Mouse (Mus musculus): Measurements from ENCODE around the gene Uba52. TPM values are rescaled to one million over a fixed set of nuclear protein-coding genes. Genes with fewer than 3 reads are reported as not detected.

Uba52 gene
- total RNA-seq (2023; ENCODE audit: inconsistent age): 2,371 to 2,974 TPM (median 2,811 TPM) in 4 replicates

GRCm38 (mm10) chr8:70510228-70510915 is at the start of gene Uba52:
Uba52 (minus strand) TSS chr8:70510801.

DNA sequence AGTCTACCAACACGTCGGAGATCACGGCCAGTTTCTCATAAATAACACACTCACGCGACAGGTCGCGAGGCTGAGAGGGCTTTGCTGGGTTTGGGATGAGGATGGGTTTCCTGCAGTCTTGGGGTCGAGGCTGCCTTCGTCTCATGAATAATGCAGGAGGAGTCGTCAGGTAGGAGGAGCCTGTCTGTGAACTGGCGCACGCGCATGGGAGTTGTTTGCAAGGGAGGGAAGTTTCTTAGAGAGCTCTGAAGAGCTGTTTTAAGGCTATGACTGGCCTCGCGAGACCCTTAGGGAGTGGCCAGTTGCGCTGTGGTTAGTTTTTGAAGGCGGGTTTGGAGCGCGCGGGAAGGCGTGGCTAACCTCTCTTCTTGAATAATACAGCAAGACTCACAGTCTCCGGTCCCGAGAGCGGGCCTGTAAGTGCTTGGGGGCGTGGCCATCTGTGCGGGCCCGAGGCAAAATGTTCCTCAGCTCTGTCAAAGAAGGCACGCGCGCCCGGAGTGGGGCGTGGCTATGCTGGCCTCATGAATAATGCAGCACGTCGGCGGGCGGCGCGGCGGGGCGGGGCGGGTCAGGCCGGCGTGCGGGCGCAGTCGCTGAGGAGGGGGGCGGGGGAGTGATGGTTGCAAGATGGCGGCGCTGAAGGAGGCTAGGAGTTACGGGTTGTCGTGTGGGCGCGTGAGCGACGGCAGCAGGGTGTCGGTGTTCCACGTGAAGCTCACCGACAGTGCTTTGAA is 28.6 kb upstream of the Uba52 start, which contains the start of gene Ell:
Gene Ell, plus strand, starts transcription at position 381 of the 737 bp plus-strand sequence.

DNA sequence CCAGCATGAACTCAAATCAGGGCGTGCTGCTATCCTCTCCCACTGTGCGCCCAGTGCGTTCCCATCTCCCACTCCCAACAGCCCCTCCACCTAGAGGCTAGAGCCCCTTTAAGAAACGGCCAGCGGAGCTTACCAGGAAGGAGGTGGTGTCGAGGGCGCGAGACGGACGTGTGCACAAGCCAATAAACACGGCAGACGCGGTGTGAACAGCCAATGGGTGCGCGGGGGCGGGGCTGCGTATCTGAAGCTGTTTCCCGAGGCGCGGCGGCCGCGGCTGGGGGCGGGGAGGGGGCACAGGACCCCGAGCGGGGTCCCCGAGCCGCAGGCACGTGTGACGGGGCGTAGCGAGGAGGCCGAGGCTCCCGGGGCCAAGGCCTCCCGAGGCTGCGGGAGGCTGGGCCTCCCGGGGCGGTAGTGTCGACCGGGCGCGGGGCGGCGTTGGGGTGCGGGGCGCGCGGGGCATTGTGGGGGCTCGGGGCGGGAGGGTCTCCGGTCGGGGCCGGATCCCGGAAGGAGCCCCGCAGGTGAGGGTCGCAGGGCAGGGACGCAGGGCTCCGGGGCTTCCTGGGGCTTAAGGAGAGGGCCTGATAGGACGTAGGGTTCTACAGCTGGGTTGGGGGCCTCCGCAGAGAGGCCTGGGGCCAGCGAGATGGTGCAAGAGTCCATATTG is 17.0 kb upstream of the Uba52 start, which contains the start of the genes Fkbp8 and Kxd1:
Gene Fkbp8, plus strand, starts transcription at position 213 of the 670 bp plus-strand sequence.
Gene Kxd1, minus strand, starts transcription at position 445 of the 670 bp plus-strand sequence.

GRCm38 (mm10) chr8:70506328-70507026 is 4.1 kb downstream of the Uba52 start, which contains the start of gene Rex1bd:
Rex1bd (minus strand) TSS chr8:70506752.

DNA sequence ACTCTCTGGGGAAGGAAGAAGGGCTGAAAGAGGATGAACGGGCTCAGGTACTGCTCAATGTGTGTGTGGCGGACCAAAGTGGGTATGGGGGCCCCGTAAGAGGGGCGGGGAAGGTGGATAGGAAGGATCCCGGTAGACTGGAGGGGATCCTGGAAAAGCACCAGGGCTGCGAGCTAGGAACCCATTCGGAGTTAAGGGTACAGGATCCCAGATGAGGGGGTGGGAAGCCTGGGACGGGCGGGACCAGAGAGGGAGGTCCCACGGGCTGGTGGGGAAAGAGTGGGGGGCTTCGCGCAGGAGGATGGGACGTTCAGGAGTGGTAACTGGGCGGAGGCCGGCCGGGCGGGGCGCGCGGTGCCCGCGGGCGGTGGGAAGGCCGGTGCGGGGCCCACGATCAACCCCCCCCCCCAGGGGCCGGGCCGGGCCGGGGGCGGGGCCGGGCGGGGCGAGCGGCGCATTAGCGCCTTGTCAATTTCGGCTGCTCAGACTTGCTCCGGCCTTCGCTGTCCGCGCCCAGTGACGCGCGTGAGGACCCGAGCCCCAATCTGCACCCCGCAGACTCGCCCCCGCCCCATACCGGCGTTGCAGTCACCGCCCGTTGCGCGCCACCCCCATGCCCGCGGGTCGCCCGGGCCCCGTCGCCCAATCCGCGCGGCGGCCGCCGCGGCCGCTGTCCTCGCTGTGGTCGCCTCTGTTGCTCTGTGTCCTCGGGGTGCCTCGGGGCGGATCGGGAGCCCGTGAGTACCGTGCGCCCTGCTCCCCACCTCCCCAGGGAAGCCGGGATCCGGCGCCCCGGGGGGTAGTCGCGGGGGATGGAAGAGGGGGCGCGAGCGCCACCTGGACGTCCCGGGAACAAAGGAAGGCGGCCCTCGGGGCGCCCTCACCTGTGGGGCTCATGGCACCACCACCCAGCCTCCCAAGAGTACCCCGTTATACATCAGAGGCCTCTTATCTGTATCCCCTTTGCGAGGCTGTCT is 17.6 kb downstream of the Uba52 start, which contains the start of gene Crlf1:
Gene Crlf1, plus strand, starts transcription at position 495 of the 977 bp plus-strand sequence.

GRCm38 (mm10) chr8:70486941-70487520 is 23.6 kb downstream of the Uba52 start, which contains the start of gene Tmem59l:
Tmem59l (minus strand) TSS chr8:70487358.

DNA sequence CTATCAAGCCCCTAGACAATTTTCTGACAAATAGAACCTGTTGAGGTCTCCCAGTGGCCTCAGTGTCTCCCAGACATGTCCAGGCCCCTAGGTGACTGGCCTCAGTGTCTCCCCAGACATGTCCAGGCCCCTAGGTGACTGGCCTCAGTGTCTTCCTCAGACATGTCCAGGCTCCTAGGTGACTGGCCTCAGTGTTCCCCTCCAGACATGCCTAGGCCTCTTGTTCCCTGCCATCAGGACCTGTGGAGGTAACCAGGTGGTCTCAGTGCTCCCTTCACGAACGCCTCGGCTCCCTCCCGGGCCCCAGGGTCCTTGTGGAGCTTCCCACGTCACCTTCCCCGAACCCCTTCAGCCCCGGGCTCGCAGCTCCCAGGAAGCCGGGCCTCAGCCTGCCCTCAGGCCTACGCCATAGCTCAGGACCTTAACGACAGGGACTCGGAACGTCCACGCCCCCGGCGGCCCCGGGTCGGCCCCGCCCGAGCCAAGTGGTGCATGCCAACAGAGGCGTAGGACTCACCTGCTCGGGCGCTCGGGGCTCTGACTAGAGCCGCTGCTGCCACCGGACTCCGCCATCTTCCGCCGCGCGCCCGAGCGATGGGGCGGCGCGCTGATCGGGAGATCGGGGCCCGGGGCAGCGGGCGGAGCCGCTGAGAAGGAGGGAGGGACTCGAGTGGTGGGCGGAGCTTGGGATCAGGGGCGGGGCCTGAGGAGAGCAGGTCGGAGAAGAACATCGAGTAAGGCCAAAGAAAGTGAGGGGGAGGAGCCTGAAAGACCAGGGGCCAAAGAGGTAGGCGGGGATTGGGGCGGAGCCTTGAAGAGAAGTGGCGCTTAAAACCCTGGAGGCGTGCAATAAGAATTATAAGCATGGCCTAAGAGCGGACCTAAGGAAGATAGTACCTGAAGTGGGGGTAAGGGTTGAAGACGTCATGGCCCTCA is 34.0 kb downstream of the Uba52 start, which contains the start of gene Klhl26:
Gene Klhl26, minus strand, starts transcription at position 636 of the 936 bp plus-strand sequence.

Other genes starting within 250 kb of the Uba52 start
- gene Homer3, start 228.0 kb downstream of the Uba52 start, total RNA-seq (2023; ENCODE audit: inconsistent age): 7.0 to 10.2 TPM (median 8.9 TPM) in 4 replicates
- 60.2 to 96.0 TPM (median 74.4 TPM) in 4 replicates for gene Ddx49, start 208.3 kb downstream of the Uba52 start, total RNA-seq (2023; ENCODE audit: inconsistent age)
- gene Cope, start 208.3 kb downstream of the Uba52 start, total RNA-seq (2023; ENCODE audit: inconsistent age): 101 to 125 TPM (median 107 TPM) in 4 replicates
- gene Cers1, start 195.0 kb downstream of the Uba52 start, total RNA-seq (2023; ENCODE audit: inconsistent age): not detected in 4 replicates
- gene Gdf1, start 181.0 kb downstream of the Uba52 start, total RNA-seq (2023; ENCODE audit: inconsistent age): not detected in 4 replicates
- 70.0 to 77.0 TPM (median 72.2 TPM) in 4 replicates for gene Upf1, start 157.5 kb downstream of the Uba52 start, total RNA-seq (2023; ENCODE audit: inconsistent age)
- gene Comp, start 137.2 kb downstream of the Uba52 start, total RNA-seq (2023; ENCODE audit: inconsistent age): 0.27 TPM in 1 of 4 replicates, not detected in the others
- gene Crtc1, start 71.2 kb downstream of the Uba52 start, total RNA-seq (2023; ENCODE audit: inconsistent age): 22.3 to 28.4 TPM (median 23.9 TPM) in 4 replicates
- gene Klhl26, start 33.8 kb downstream of the Uba52 start, total RNA-seq (2023; ENCODE audit: inconsistent age): 7.3 to 8.5 TPM (median 7.7 TPM) in 4 replicates
- not detected in 4 replicates for gene Tmem59l, start 23.4 kb downstream of the Uba52 start, total RNA-seq (2023; ENCODE audit: inconsistent age)
- gene Crlf1, start 17.6 kb downstream of the Uba52 start, total RNA-seq (2023; ENCODE audit: inconsistent age): 1.4 TPM in 1 of 4 replicates, not detected in the others
- 28.9 to 47.2 TPM (median 37.2 TPM) in 4 replicates for gene Rex1bd, start 4.0 kb downstream of the Uba52 start, total RNA-seq (2023; ENCODE audit: inconsistent age)
- gene Fkbp8, start 16.9 kb upstream of the Uba52 start, total RNA-seq (2023; ENCODE audit: inconsistent age): 246 to 268 TPM (median 258 TPM) in 4 replicates
- 54.8 to 67.2 TPM (median 60.8 TPM) in 4 replicates for gene Kxd1, start 17.2 kb upstream of the Uba52 start, total RNA-seq (2023; ENCODE audit: inconsistent age)
- 27.0 to 37.0 TPM (median 32.5 TPM) in 4 replicates for gene Ell, start 28.7 kb upstream of the Uba52 start, total RNA-seq (2023; ENCODE audit: inconsistent age)
- gene Isyna1, start 83.6 kb upstream of the Uba52 start, total RNA-seq (2023; ENCODE audit: inconsistent age): 95.3 to 112 TPM (median 100 TPM) in 4 replicates
- gene Ssbp4, start 98.1 kb upstream of the Uba52 start, total RNA-seq (2023; ENCODE audit: inconsistent age): 61.1 to 68.9 TPM (median 66.7 TPM) in 4 replicates
- 4.0 to 6.8 TPM (median 5.4 TPM) in 4 replicates for gene Lrrc25, start 105.4 kb upstream of the Uba52 start, total RNA-seq (2023; ENCODE audit: inconsistent age)
- gene Gdf15, start 121.7 kb upstream of the Uba52 start, total RNA-seq (2023; ENCODE audit: inconsistent age): not detected in 4 replicates
- 7.3 to 13.8 TPM (median 11.9 TPM) in 4 replicates for gene Pgpep1, start 149.6 kb upstream of the Uba52 start, total RNA-seq (2023; ENCODE audit: inconsistent age)
- gene Lsm4, start 162.4 kb upstream of the Uba52 start, total RNA-seq (2023; ENCODE audit: inconsistent age): 110 to 142 TPM (median 130 TPM) in 4 replicates
- gene Jund, start 188.1 kb upstream of the Uba52 start, total RNA-seq (2023; ENCODE audit: inconsistent age): 2,155 to 2,567 TPM (median 2,406 TPM) in 4 replicates
- gene Iqcn, start 192.7 kb upstream of the Uba52 start, total RNA-seq (2023; ENCODE audit: inconsistent age): 40.3 to 68.5 TPM (median 46.5 TPM) in 4 replicates
- 0.87 to 2.4 TPM in 2 of 4 replicates, not detected in the others for gene Gm3336, start 207.7 kb upstream of the Uba52 start, total RNA-seq (2023; ENCODE audit: inconsistent age)
- gene Pde4c, start 212.9 kb upstream of the Uba52 start, total RNA-seq (2023; ENCODE audit: inconsistent age): 2.7 to 6.0 TPM (median 3.9 TPM) in 4 replicates
- gene Rab3a, start 243.9 kb upstream of the Uba52 start, total RNA-seq (2023; ENCODE audit: inconsistent age): 8.1 to 11.7 TPM (median 10.3 TPM) in 4 replicates